Mouse (Mus musculus) midbrain, embryonic 11.5 days (tissue): ENCODE measurements around the gene Mpi. TPM values are rescaled to one million over a fixed set of nuclear protein-coding genes. Genes with fewer than 3 reads are reported as not detected.

Experiments used
- polyA plus RNA-seq: library from polyadenylated mRNA; unstranded; fragments of >200 nt; fragmentation: Nextera tagmentation; extraction: Ambion mirVana; gene quantifications from 2 replicates; pipeline ENCODE4 v1.2.1, GENCODE M21; 2014

The Mpi gene
- polyA plus RNA-seq, 1 experiment from 2014 or later: 49.8 TPM

Other genes with a start within 250 kb of the Mpi start
- 18.6 and 22.9 TPM in 2 replicates for gene Ppcdc, start 112.6 kb downstream of the Mpi start, polyA plus RNA-seq
- 17.6 and 17.7 TPM in 2 replicates for gene Scamp5, start 84.7 kb downstream of the Mpi start, polyA plus RNA-seq
- gene Rpp25, start 48.7 kb downstream of the Mpi start, polyA plus RNA-seq: 12.8 and 14.1 TPM in 2 replicates
- 730 and 739 TPM in 2 replicates for gene Cox5a, start 31.5 kb downstream of the Mpi start, polyA plus RNA-seq
- gene Fam219b, start 15.2 kb downstream of the Mpi start, polyA plus RNA-seq: 16.0 and 16.1 TPM in 2 replicates
- 58.2 and 62.6 TPM in 2 replicates for gene Scamp2, start 8.2 kb upstream of the Mpi start, polyA plus RNA-seq
- gene Ulk3, start 36.7 kb upstream of the Mpi start, polyA plus RNA-seq: 7.3 and 8.1 TPM in 2 replicates
- gene Cplx3, start 53.5 kb upstream of the Mpi start, polyA plus RNA-seq: 3.0 and 3.1 TPM in 2 replicates
- gene Lman1l, start 68.0 kb upstream of the Mpi start, polyA plus RNA-seq: 0.08 TPM in 1 of 2 replicates, not detected in the other
- gene Csk, start 100.9 kb upstream of the Mpi start, polyA plus RNA-seq: 29.2 and 32.3 TPM in 2 replicates
- not detected in 2 replicates for gene Cyp1a2, start 130.9 kb upstream of the Mpi start, polyA plus RNA-seq
- gene Cyp1a1, start 135.2 kb upstream of the Mpi start, polyA plus RNA-seq: not detected in 2 replicates
- gene Edc3, start 155.8 kb upstream of the Mpi start, polyA plus RNA-seq: 27.7 and 30.0 TPM in 2 replicates
- 84.2 and 91.6 TPM in 2 replicates for gene Clk3, start 213.1 kb upstream of the Mpi start, polyA plus RNA-seq